Mouse (Mus musculus): ENCODE data around the gene Gsto1. TPM values are rescaled to one million over a fixed set of nuclear protein-coding genes. Genes with fewer than 3 reads are reported as not detected.
"Not testable (repeated sequence)": the region's sequence is repeated elsewhere in the genome, so short reads cannot be mapped to it uniquely, and the experiment has no call there.

Gene Gsto1
- polyA plus RNA-seq, 1 experiment from 2014 or later = 237 TPM

DNA sequence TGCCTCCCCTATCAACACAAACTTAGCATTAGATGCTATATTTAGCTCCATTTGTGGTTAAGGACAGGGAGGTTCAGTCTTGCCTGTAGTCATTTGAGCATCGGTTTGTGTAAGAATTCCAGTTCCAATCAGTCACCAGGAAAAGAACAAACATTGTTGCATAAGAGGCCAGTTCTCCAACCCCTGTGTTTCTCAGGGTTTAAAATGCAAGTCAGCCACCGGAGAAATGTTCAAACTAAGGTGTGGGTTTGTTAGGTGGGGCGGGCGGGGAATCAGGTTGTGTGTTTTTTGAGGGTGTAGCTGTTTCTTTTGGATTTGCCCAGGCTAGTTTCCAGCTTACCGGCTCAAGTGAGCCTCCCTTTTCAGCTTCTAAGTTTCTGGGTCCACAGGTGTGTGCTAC, 20.2 kb upstream of the Gsto1 start:
- 64% methylated on average over 5 of the region's 5 CpGs for WGBS
- Histone ChIP-seq H3K9ac (no peak overlapping the region), H3K9me3 (replicated peaks) (no peaks in the 10 kb centered on the region), H3K4me2 (replicated peaks) (no peak overlapping the region), H3K4me1 (0 out of 2 replicates have a peak, but pooled peaks cover 4% of the 10 kb centered on the region), H3K27me3 (no peaks in the 10 kb centered on the region; the same call in 1 of the 2 replicates), H3K36me3 (no peaks in the 10 kb centered on the region), H3K27ac (replicated peaks) (no peak overlapping the region), H3K4me3 (replicated peaks) (no peak overlapping the region)
- no peak for ATAC-seq (ENCODE audit: insufficient number of reproducible peaks, low FRiP score, low TSS enrichment, low read depth)

- no peak overlapping the region for H3K4me2 ChIP-seq (replicated peaks)
- H3K27ac ChIP-seq (replicated peaks) = no peak overlapping the region
- H3K36me3 ChIP-seq = no peaks in the 10 kb centered on the region
- H3K9ac ChIP-seq = no peak overlapping the region
- H3K4me3 ChIP-seq (replicated peaks) = no peak overlapping the region
- 85% methylated on average over 7 of the region's 7 CpGs for WGBS
- 0 out of 2 replicates have a peak, but pooled peaks cover 4% of the 10 kb centered on the region for H3K4me1 ChIP-seq
- H3K9me3 ChIP-seq (replicated peaks) = no peaks in the 10 kb centered on the region
- no peak for ATAC-seq (ENCODE audit: insufficient number of reproducible peaks, low FRiP score, low TSS enrichment, low read depth)
- no peaks in the 10 kb centered on the region; the same call in 1 of the 2 replicates for H3K27me3 ChIP-seq
Measured at GRCm38 (mm10) chr19:47835776-47836175, 19.0 kb upstream of the Gsto1 start.

DNA sequence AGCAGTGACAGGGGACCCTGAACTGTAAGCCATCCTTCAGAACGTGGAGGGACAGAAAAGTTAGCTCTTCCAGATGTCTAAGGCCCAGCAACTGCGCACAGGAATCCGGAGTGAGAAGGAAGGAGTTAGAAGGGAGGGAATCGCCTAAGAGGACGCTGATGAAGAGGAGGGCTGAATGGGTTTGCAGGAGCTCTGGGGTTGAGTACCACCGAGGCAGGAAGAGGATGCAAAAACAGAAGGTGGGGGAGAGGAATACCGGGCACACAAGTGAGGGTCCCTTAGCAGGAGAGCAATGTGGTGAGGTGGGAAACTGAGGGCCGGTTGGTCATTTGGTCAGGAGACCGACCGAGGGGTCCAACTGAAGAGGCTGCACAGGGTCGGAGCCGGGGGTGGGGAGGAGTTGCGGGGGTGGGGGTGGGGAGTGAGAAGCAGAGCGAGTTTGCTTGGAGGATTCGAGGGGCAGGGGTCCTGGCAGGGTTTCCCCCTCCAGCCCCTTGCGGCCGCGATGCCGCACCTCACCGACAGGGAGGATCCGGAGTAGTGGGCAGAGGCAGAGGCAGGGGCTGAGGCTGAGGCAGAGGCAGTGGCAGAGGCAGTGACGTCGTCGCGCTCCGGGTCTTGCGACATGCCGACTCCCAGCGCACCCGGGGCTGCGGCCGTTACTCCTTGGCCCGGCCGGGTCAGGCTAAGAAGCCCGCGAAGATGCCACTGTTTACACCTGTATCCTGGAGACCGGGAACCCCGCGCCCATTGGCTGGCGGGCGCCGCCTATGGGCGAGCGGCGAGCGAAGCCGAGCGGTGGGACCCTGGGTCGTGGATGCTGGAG, 17.9 kb upstream of the Gsto1 start:
- H3K4me2 ChIP-seq (replicated peaks) = peak overlapping the region; percentile 83
- peak overlapping the region; percentile 45 for H3K4me3 ChIP-seq (replicated peaks)
- 0 out of 2 replicates have a peak, but pooled peaks cover 4% of the 10 kb centered on the region for H3K4me1 ChIP-seq
- H3K9me3 ChIP-seq (replicated peaks) = no peaks in the 10 kb centered on the region
- ATAC-seq (ENCODE audit: insufficient number of reproducible peaks, low FRiP score, low TSS enrichment, low read depth) = peak; percentile 80
- 2% methylated on average over 48 of the region's 49 CpGs for WGBS
- H3K9ac ChIP-seq = no peak overlapping the region
- H3K27me3 ChIP-seq = no peaks in the 10 kb centered on the region; the same call in 1 of the 2 replicates
- no peaks in the 10 kb centered on the region for H3K36me3 ChIP-seq
- no peak overlapping the region for H3K27ac ChIP-seq (replicated peaks)

DNA sequence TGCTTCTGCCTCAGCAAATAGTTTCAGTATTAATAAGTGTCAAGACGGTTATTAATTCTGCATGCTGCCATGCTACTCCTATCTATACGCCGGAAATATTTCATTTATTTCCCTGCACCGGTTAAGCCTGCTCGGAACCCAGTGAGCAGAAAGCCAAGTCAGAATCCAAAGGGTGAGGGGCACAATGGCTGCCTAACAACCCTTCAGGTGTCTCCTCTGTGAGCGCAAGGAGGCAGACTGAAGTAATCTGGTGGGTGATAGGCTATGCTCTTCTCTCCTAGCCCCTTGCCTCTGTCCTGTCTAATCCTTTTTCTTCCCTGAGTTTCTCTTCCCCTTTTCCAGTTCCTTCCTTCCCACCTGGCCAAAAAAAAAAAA, 17.3 kb upstream of the Gsto1 start:
- Histone ChIP-seq H3K4me2 (replicated peaks) (peak overlapping the region; percentile 83), H3K27ac (replicated peaks) (no peak overlapping the region), H3K27me3 (no peaks in the 10 kb centered on the region; the same call in 1 of the 2 replicates), H3K36me3 (no peaks in the 10 kb centered on the region), H3K9me3 (replicated peaks) (no peaks in the 10 kb centered on the region), H3K9ac (no peak overlapping the region), H3K4me3 (replicated peaks) (peak overlapping the region; percentile 45), H3K4me1 (0 out of 2 replicates have a peak, but pooled peaks cover 4% of the 10 kb centered on the region)
- 2% methylated on average over 6 of the region's 6 CpGs for WGBS
- no peak for ATAC-seq (ENCODE audit: insufficient number of reproducible peaks, low FRiP score, low TSS enrichment, low read depth)

GRCm38 (mm10) chr19:47841234-47841633, 13.5 kb upstream of the Gsto1 start:
- not testable (repeated sequence) for H3K27me3 ChIP-seq; H3K9ac ChIP-seq; H3K4me1 ChIP-seq; H3K27ac ChIP-seq (replicated peaks); H3K4me2 ChIP-seq (replicated peaks); H3K9me3 ChIP-seq (replicated peaks); H3K36me3 ChIP-seq; H3K4me3 ChIP-seq (replicated peaks); ATAC-seq (ENCODE audit: insufficient number of reproducible peaks, low FRiP score, low TSS enrichment, low read depth)
- WGBS = 79% methylated on average over 15 of the region's 15 CpGs

DNA sequence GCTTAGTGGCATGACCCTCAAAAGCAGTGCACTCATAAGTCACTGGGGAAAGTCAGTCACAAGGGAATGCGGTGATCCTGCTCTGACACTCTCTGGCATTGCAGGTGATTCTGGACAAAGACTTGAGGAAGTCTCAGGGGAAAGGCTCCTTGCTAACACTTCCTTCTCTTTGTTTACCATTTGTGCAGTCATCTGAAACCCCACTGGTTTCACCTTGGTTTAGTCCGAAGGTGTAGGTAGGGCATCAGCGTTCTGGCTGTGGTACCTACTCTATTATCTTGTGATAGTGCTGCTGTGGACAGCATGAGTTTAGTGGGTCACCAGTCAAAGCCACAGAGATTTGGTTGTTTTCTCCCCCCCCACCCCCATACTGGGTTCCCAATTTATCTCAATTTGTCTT, 5.0 kb upstream of the Gsto1 start:
- WGBS = 86% methylated on average over 3 of the region's 3 CpGs
- Histone ChIP-seq H3K9ac (no peak overlapping the region), H3K27me3 (no peaks in the 10 kb centered on the region), H3K4me3 (replicated peaks) (no peak overlapping the region), H3K36me3 (no peaks in the 10 kb centered on the region), H3K27ac (replicated peaks) (no peak overlapping the region), H3K9me3 (replicated peaks) (no peaks in the 10 kb centered on the region), H3K4me1 (peaks cover 13% of the 10 kb centered on the region), H3K4me2 (replicated peaks) (no peak overlapping the region)
- ATAC-seq (ENCODE audit: insufficient number of reproducible peaks, low FRiP score, low TSS enrichment, low read depth) = no peak

DNA sequence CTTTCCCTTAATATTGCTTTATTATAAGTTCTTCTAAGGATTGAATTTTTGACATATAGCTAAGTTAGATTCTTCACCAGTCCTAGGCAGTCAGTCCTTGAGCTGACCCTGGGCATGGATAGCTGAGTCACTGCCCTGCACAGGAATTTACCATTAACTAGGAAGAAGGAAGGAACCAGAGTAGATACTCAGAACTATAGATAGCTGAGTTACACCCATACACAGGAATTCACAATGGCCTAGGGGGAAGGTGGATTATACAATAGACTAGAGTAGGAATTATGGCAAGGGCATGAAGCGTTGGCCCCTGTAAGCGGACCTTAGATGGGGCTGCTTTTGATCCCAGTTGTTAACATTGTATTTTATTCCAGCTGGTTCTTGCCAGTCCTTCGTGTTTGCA, 2.6 kb upstream of the Gsto1 start:
- H3K4me2 ChIP-seq (replicated peaks); ATAC-seq (ENCODE audit: insufficient number of reproducible peaks, low FRiP score, low TSS enrichment, low read depth); H3K36me3 ChIP-seq; H3K27ac ChIP-seq (replicated peaks); H3K27me3 ChIP-seq; H3K4me3 ChIP-seq (replicated peaks); H3K9ac ChIP-seq; H3K9me3 ChIP-seq (replicated peaks): not testable (repeated sequence)
- 88% methylated on average over 3 of the region's 3 CpGs for WGBS
- H3K4me1 ChIP-seq = peaks cover 21% of the 10 kb centered on the region

GRCm38 (mm10) chr19:47853053-47853452, 1.7 kb upstream of the Gsto1 start:
- Histone ChIP-seq H3K4me2 (replicated peaks) (no peak overlapping the region), H3K9me3 (replicated peaks) (no peaks in the 10 kb centered on the region), H3K27me3 (no peaks in the 10 kb centered on the region), H3K4me1 (peaks cover 21% of the 10 kb centered on the region), H3K4me3 (replicated peaks) (no peak overlapping the region), H3K36me3 (0 out of 2 replicates have a peak, but pooled peaks cover 3% of the 10 kb centered on the region), H3K27ac (replicated peaks) (no peak overlapping the region), H3K9ac (no peak overlapping the region)
- ATAC-seq (ENCODE audit: insufficient number of reproducible peaks, low FRiP score, low TSS enrichment, low read depth) = no peak
- 82% methylated on average over 3 of the region's 3 CpGs for WGBS

GRCm38 (mm10) chr19:47853951-47854795, 597 bp upstream of the Gsto1 start:
- H3K27ac ChIP-seq (replicated peaks) = peak overlapping the region; percentile 92
- H3K4me1 ChIP-seq = peaks cover 21% of the 10 kb centered on the region
- peak overlapping the region; percentile 94 for H3K4me2 ChIP-seq (replicated peaks)
- H3K9ac ChIP-seq = peak overlapping the region; percentile 71; the same call in 1 of the 2 replicates
- H3K4me3 ChIP-seq (replicated peaks) = peak overlapping the region; percentile 73
- H3K27me3 ChIP-seq = no peaks in the 10 kb centered on the region
- H3K9me3 ChIP-seq (replicated peaks) = no peaks in the 10 kb centered on the region
- WGBS = 7% methylated on average over 13 of the region's 13 CpGs
- ATAC-seq (ENCODE audit: insufficient number of reproducible peaks, low FRiP score, low TSS enrichment, low read depth) = peak; percentile 68
- peaks cover 14% of the 10 kb centered on the region; the same call in 1 of the 2 replicates for H3K36me3 ChIP-seq

DNA sequence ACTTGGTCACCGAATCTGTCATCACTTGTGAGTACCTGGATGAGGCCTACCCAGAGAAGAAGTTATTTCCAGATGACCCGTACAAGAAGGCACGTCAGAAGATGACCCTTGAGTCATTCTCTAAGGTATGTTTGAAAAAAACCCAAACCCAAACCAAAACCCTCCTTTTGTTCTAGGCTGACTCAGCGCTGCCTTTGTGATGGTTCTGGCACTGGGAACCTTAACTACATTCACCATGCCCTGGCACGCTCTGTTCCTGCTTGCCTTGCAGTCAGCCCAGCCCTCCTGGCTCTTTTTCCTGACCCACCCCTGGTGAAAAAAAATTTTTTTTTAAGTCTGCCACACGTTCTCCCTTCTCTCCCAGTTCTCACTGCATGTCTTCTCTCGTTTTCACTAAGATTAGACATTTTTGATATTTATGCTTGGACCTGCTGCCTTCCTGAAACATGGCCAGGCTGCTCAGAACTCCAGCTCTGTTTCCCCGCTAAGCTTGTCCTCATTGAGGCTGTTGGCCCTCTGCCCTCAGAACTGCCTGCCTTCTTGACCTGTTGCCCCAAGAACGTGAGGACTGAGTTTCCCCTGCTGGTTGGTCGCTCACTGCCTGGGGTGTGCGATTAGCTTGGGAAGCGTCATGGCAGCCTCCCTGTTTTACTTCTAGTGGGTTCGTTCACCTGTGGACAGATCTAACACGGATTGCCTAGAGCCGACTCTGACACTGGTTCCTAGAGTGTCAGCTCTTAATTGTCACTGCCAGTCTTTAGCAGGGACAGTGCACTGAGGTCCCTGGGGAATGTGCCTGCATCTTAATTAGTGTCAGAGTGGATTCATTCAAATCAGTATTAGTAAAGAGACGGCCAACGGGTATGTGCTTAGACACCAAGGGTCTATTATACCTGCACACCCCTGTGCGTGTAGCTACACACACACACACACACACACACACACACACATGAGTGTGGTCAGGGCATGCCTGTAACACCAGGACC, 3.5 kb downstream of the Gsto1 start:
- H3K27ac ChIP-seq (replicated peaks) = peak overlapping the region; percentile 29; the same call in 1 of the 2 replicates
- H3K4me3 ChIP-seq (replicated peaks) = no peak overlapping the region
- no peak overlapping the region for H3K4me2 ChIP-seq (replicated peaks)
- no peaks in the 10 kb centered on the region for H3K9me3 ChIP-seq (replicated peaks)
- H3K27me3 ChIP-seq = no peaks in the 10 kb centered on the region
- no peak for ATAC-seq (ENCODE audit: insufficient number of reproducible peaks, low FRiP score, low TSS enrichment, low read depth)
- 75% methylated on average over 18 of the region's 18 CpGs for WGBS
- H3K4me1 ChIP-seq = peaks cover 21% of the 10 kb centered on the region
- peaks cover 35% of the 10 kb centered on the region for H3K36me3 ChIP-seq
- no peak overlapping the region for H3K9ac ChIP-seq

All from embryonic facial prominence, embryonic 15.5 days (tissue).